Comparison of ENCODE assay signal across 9 mouse cellular contexts in genomic region chr1:191186386-191186770, GRCm38 (mm10). TPM values are rescaled to one million over a fixed set of nuclear protein-coding genes. Genes with fewer than 3 reads are reported as not detected.
DNase-seq lines count a peak whose midpoint lies in the region; ATAC-seq and TF ChIP-seq lines count a peak whose summit lies in the region.
"Had no signal": no experiment of that assay in that cellular context is flagged by ENCODE, and none has a peak within 500 bp of the region (broad histone marks: within the 10 kb centered on the region; RNA-seq: fewer than 3 reads in every experiment).

No protein-coding gene starts in this region.

- H3K9ac ChIP-seq in embryonic facial prominence, embryonic 14.5 days (ENCODE audit: low read depth, low read length): no peak overlapping the region
- peak overlapping the region; percentile 43; the same call in 1 of the 2 replicates for H3K9ac ChIP-seq in lung, embryonic 14.5 days
- H3K9ac ChIP-seq in stomach, embryonic 15.5 days: no peak overlapping the region

- no peaks in the 10 kb centered on the region for H3K36me3 ChIP-seq in embryonic facial prominence, embryonic 14.5 days (ENCODE audit: control insufficient read depth, insufficient read depth, low read length)
- H3K36me3 ChIP-seq in lung, embryonic 14.5 days (ENCODE audit: insufficient read depth): no peaks in the 10 kb centered on the region
- no peaks in the 10 kb centered on the region for H3K36me3 ChIP-seq in stomach, embryonic 15.5 days

- H3K9me3 ChIP-seq in embryonic facial prominence, embryonic 14.5 days (ENCODE audit: control insufficient read depth, low read length): no peaks in the 10 kb centered on the region
- H3K9me3 ChIP-seq in lung, embryonic 14.5 days (ENCODE audit: low read depth, low read length): no peaks in the 10 kb centered on the region
- no peaks in the 10 kb centered on the region for H3K9me3 ChIP-seq in stomach, embryonic 15.5 days

- 10% methylated on average over 7 of the region's 7 CpGs for WGBS in embryonic facial prominence, embryonic 14.5 days
- WGBS in lung, embryonic 14.5 days: 5% methylated on average over 7 of the region's 7 CpGs
- 5% methylated on average over 7 of the region's 7 CpGs for WGBS in stomach, embryonic 15.5 days

- peak; percentile 24 for DNase-seq in gastrocnemius, adult 18-20 months (ENCODE audit: low spot score)
- DNase-seq in gastrocnemius, postnatal 10 days: no peak
- DNase-seq in embryonic facial prominence, embryonic 14.5 days (ENCODE audit: low spot score): peak; percentile 51
- peak; percentile 61 for DNase-seq in kidney, adult 11 months
- peak; percentile 60 for DNase-seq in lung, embryonic 14.5 days
- DNase-seq in cerebellum, adult 9-10 months: no peak
- DNase-seq in spleen, postnatal 4 days (ENCODE audit: low spot score in 2 of 2): no peak

- no peak for TF ChIP-seq CTCF in lung, embryonic 14.5 days (IDR thresholded peaks at IDR 0.05; ENCODE audit: low read depth)

- H3K4me1 ChIP-seq in embryonic facial prominence, embryonic 14.5 days (ENCODE audit: control insufficient read depth, insufficient read depth, low read length): peaks cover 20% of the 10 kb centered on the region
- H3K4me1 ChIP-seq in lung, embryonic 14.5 days (ENCODE audit: insufficient read depth): peaks cover 21% of the 10 kb centered on the region
- peaks cover 39% of the 10 kb centered on the region for H3K4me1 ChIP-seq in stomach, embryonic 15.5 days

- H3K27ac ChIP-seq in embryonic facial prominence, embryonic 14.5 days (replicated peaks; ENCODE audit: low read depth, low read length): no peak overlapping the region
- no peak overlapping the region for H3K27ac ChIP-seq in lung, embryonic 14.5 days (ENCODE audit: low read depth)
- H3K27ac ChIP-seq in stomach, embryonic 15.5 days: peak overlapping the region; percentile 23; the same call in 1 of the 2 replicates

- peaks cover 51% of the 10 kb centered on the region for H3K27me3 ChIP-seq in embryonic facial prominence, embryonic 14.5 days (replicated peaks; ENCODE audit: control insufficient read depth, insufficient read depth, low read length)
- peaks cover 47% of the 10 kb centered on the region for H3K27me3 ChIP-seq in lung, embryonic 14.5 days (ENCODE audit: insufficient read depth, low read length)
- peaks cover 46% of the 10 kb centered on the region for H3K27me3 ChIP-seq in stomach, embryonic 15.5 days (replicated peaks)

- H3K4me3 ChIP-seq in embryonic facial prominence, embryonic 14.5 days (ENCODE audit: low read depth, low read length): no peak overlapping the region
- no peak overlapping the region; the same call in 1 of the 2 replicates for H3K4me3 ChIP-seq in lung, embryonic 14.5 days (ENCODE audit: low read depth, low read length)
- no peak overlapping the region for H3K4me3 ChIP-seq in stomach, embryonic 15.5 days (replicated peaks)

- ATAC-seq in embryonic facial prominence, embryonic 14.5 days (ENCODE audit: low read depth): no peak
- no peak for ATAC-seq in lung, embryonic 14.5 days (ENCODE audit: insufficient read depth)
- ATAC-seq in stomach, embryonic 15.5 days (ENCODE audit: insufficient read depth, low FRiP score, low read depth): no peak

- H3K4me2 ChIP-seq in embryonic facial prominence, embryonic 14.5 days (ENCODE audit: low read depth, low read length): peak overlapping the region; percentile 100
- H3K4me2 ChIP-seq in lung, embryonic 14.5 days: peak overlapping the region; percentile 99
- peak overlapping the region; percentile 97 for H3K4me2 ChIP-seq in stomach, embryonic 15.5 days

RNA-seq across cellular contexts. Expression of gene Fam71a, which starts 21.8 kb away (rescaled TPM):
- not detected for total RNA-seq in gastrocnemius, adult 18-20 months (2021)
- total RNA-seq in gastrocnemius, postnatal 10 days (2021): not detected
- polyA plus RNA-seq in embryonic facial prominence, embryonic 14.5 days (2014; fragmentation: Nextera tagmentation; extraction: Ambion mirVana): not detected in 2 replicates
- not detected in 2 replicates for polyA plus RNA-seq in lung, embryonic 14.5 days (2014; fragmentation: Nextera tagmentation; extraction: Ambion mirVana)
- polyA plus RNA-seq in stomach, embryonic 15.5 days (2015; fragmentation: Nextera tagmentation; extraction: Ambion mirVana): not detected in 2 replicates
- total RNA-seq: gastrocnemius, postnatal 36 days had no signal

RNA-seq across cellular contexts. Expression of gene Atf3, which starts 31.5 kb away (rescaled TPM):
- 100 to 1,000 TPM in 1 of 2 experiments, 10 to 100 TPM in 1; 14.7 to 163 TPM for total RNA-seq in gastrocnemius, adult 18-20 months (2021)
- total RNA-seq in gastrocnemius, postnatal 10 days (2021): 10 to 100 TPM in 1 of 2 experiments, 1 to 10 TPM in 1; 5.0 to 13.4 TPM
- polyA plus RNA-seq in embryonic facial prominence, embryonic 14.5 days (2014; fragmentation: Nextera tagmentation; extraction: Ambion mirVana): 4.3 and 4.9 TPM in 2 replicates
- polyA plus RNA-seq in lung, embryonic 14.5 days (2014; fragmentation: Nextera tagmentation; extraction: Ambion mirVana): 3.7 and 4.5 TPM in 2 replicates
- polyA plus RNA-seq in stomach, embryonic 15.5 days (2015; fragmentation: Nextera tagmentation; extraction: Ambion mirVana): 4.2 and 4.4 TPM in 2 replicates

Comparison
In these comparisons a context has a peak if more than half of its experiments do, and no peak if none do; other contexts are left out.
1. DNase-seq: peak in gastrocnemius, adult 18-20 months (single experiment), embryonic facial prominence, embryonic 14.5 days (single experiment), kidney, adult 11 months (single experiment) and lung, embryonic 14.5 days (single experiment); none in gastrocnemius, postnatal 10 days (single experiment), cerebellum, adult 9-10 months (single experiment) and spleen, postnatal 4 days (0 of 2).
2. Peak in every context shown above with its lines, with median percentiles within 50 percentile points of each other: H3K4me2 ChIP-seq.